9 mouse cellular contexts compared by ENCODE assay signal in genomic region chr2:13278114-13278862, GRCm38 (mm10). TPM values are rescaled to one million over a fixed set of nuclear protein-coding genes. Genes with fewer than 3 reads are reported as not detected.
DNase-seq lines count a peak whose midpoint lies in the region; ATAC-seq and TF ChIP-seq lines count a peak whose summit lies in the region.
"Had no signal": no experiment of that assay in that cellular context is flagged by ENCODE, and none has a peak within 500 bp of the region (broad histone marks: within the 10 kb centered on the region; RNA-seq: fewer than 3 reads in every experiment).

No protein-coding gene starts in this region.

- no peaks in the 10 kb centered on the region for H3K27me3 ChIP-seq in forebrain, embryonic 15.5 days
- H3K27me3 ChIP-seq in midbrain, embryonic 11.5 days (ENCODE audit: control insufficient read depth, insufficient read depth, low read length), result no peaks in the 10 kb centered on the region
- H3K27me3 ChIP-seq: embryonic facial prominence, embryonic 12.5 days had no signal

- DNase-seq in left cerebral cortex, adult 2 months (ENCODE audit: extremely low spot score in 1 of 2, low spot score in 2 of 2), result no peak
- no peak for DNase-seq in left cerebral cortex, postnatal 10 days (ENCODE audit: extremely low spot score in 1 of 2, low spot score in 2 of 2)
- DNase-seq in NIH3T3 (ENCODE audit: low read depth), result peak; percentile 68
- peak; percentile 89 for DNase-seq in midbrain, embryonic 11.5 days (ENCODE audit: low spot score, missing footprints)
- DNase-seq in right cerebral cortex, postnatal 4 days, result no peak
- DNase-seq in thymus, postnatal 25 days, result no peak
- DNase-seq in natural killer cell, adult 2 months (ENCODE audit: low spot score in 2 of 2), result no peak

- peak; percentile 62 for ATAC-seq in forebrain, embryonic 15.5 days (replicated peaks)
- ATAC-seq in midbrain, embryonic 11.5 days (ENCODE audit: low FRiP score), result peak; percentile 57

- no peak overlapping the region for H3K4me2 ChIP-seq in forebrain, embryonic 15.5 days (replicated peaks)
- no peak overlapping the region for H3K4me2 ChIP-seq in midbrain, embryonic 11.5 days
- H3K4me2 ChIP-seq: embryonic facial prominence, embryonic 12.5 days had no signal

- no peaks in the 10 kb centered on the region for H3K4me1 ChIP-seq in forebrain, embryonic 15.5 days
- no peaks in the 10 kb centered on the region for H3K4me1 ChIP-seq in midbrain, embryonic 11.5 days (ENCODE audit: control insufficient read depth, insufficient read depth, low read length)
- H3K4me1 ChIP-seq: embryonic facial prominence, embryonic 12.5 days had no signal

- no peak overlapping the region for H3K27ac ChIP-seq in left cerebral cortex, adult 2 months
- no peak overlapping the region for H3K27ac ChIP-seq in forebrain, embryonic 15.5 days (replicated peaks)
- no peak overlapping the region for H3K27ac ChIP-seq in midbrain, embryonic 11.5 days (ENCODE audit: low read depth, low read length)
- H3K27ac ChIP-seq: embryonic facial prominence, embryonic 12.5 days had no signal

- H3K36me3 ChIP-seq in forebrain, embryonic 15.5 days, result no peaks in the 10 kb centered on the region
- H3K36me3 ChIP-seq in midbrain, embryonic 11.5 days (ENCODE audit: control insufficient read depth, insufficient read depth, low read length), result no peaks in the 10 kb centered on the region
- H3K36me3 ChIP-seq: embryonic facial prominence, embryonic 12.5 days had no signal

- TF ChIP-seq CTCF in left cerebral cortex, adult 2 months (IDR thresholded peaks at IDR 0.05), result peak; percentile 90

- no peaks in the 10 kb centered on the region for H3K9me3 ChIP-seq in forebrain, embryonic 15.5 days
- H3K9me3 ChIP-seq in midbrain, embryonic 11.5 days (ENCODE audit: control insufficient read depth, low read length), result no peaks in the 10 kb centered on the region
- H3K9me3 ChIP-seq: embryonic facial prominence, embryonic 12.5 days had no signal

- H3K4me3 ChIP-seq in left cerebral cortex, adult 2 months, result no peak overlapping the region
- no peak overlapping the region for H3K4me3 ChIP-seq in forebrain, embryonic 15.5 days
- no peak overlapping the region for H3K4me3 ChIP-seq in midbrain, embryonic 11.5 days (ENCODE audit: low read depth, low read length)
- H3K4me3 ChIP-seq: embryonic facial prominence, embryonic 12.5 days had no signal

- no peak overlapping the region for H3K9ac ChIP-seq in forebrain, embryonic 15.5 days (replicated peaks)
- no peak overlapping the region for H3K9ac ChIP-seq in midbrain, embryonic 11.5 days (ENCODE audit: low read length)
- H3K9ac ChIP-seq: embryonic facial prominence, embryonic 12.5 days had no signal

- intact Hi-C loops in left cerebral cortex, adult 2 months (cut with DNase I), result loop anchor here (5.0 to 10.0 kb wide), 4 partner anchors 319 to 1014 kb away; no protein-coding TSS in a partner anchor
- intact Hi-C loops in left cerebral cortex, postnatal 10 days (cut with DNase I), result loop anchor here (10.0 kb wide), 2 partner anchors 787 to 1427 kb away; no protein-coding TSS in a partner anchor

- 55% methylated on average over 10 of the region's 10 CpGs for WGBS in forebrain, embryonic 15.5 days
- 57% methylated on average over 10 of the region's 10 CpGs for WGBS in midbrain, embryonic 11.5 days

RNA-seq across cellular contexts. Expression of gene Rsu1, which starts 7.1 kb away (rescaled TPM):
- total RNA-seq in left cerebral cortex, adult 2 months (2021), result 10 to 100 TPM; 31.9 to 33.2 TPM
- total RNA-seq in left cerebral cortex, postnatal 10 days (2021), result 10 to 100 TPM; 43.8 to 44.2 TPM
- polyA plus RNA-seq in forebrain, embryonic 15.5 days (2015; fragmentation: Nextera tagmentation; extraction: Ambion mirVana), result 52.8 and 52.9 TPM in 2 replicates
- polyA plus RNA-seq in midbrain, embryonic 11.5 days (2014; fragmentation: Nextera tagmentation; extraction: Ambion mirVana), result 73.1 and 78.0 TPM in 2 replicates

Comparison
In these comparisons a context has a peak if more than half of its experiments do, and no peak if none do; other contexts are left out.
1. DNase-seq: peak in NIH3T3 (single experiment) and midbrain, embryonic 11.5 days (single experiment); none in left cerebral cortex, adult 2 months (0 of 2), left cerebral cortex, postnatal 10 days (0 of 2), right cerebral cortex, postnatal 4 days (single experiment), thymus, postnatal 25 days (single experiment) and natural killer cell, adult 2 months (0 of 2).